Mouse (Mus musculus) embryonic fibroblast, embryonic 13.5 days (primary cell): ENCODE results near the gene Aldh5a1.

Experiments
- CTCF ChIP-seq: IDR thresholded peaks from 2 replicates; pipeline ENCODE4 v1.5.1; 2011; ENCODE audit warnings: mild to moderate bottlenecking, control low read depth, low read length, moderate library complexity, borderline replicate concordance; ENCODE audit not compliant: insufficient read depth
- POLR2A ChIP-seq: IDR thresholded peaks from 2 replicates; pipeline ENCODE4 v1.6.1; 2011; ENCODE audit warnings: low read depth, mild to moderate bottlenecking, control low read depth, low read length, moderate library complexity

DNA sequence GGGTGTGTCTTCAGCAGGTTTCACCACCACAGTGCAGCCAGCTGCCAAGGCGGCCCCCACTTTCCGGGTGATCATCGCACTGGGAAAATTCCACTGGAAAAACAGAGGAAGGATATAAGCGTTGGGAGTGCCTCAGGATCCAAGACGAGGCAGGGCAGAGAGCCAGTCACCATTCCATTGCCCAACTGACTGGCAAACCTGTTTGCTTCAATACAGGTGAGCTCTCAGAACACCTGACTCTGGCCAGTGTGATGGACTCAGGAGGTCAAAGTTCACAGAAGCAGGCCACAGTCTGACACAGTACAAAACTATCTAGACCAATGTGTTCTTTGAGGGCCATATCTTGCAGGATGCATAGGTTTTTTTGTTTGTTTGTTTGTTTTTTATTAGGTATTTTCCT, 13.5 kb downstream of the Aldh5a1 start:
- TF ChIP-seq POLR2A (no peak), CTCF (no peak)
